In the genomic region with DNA sequence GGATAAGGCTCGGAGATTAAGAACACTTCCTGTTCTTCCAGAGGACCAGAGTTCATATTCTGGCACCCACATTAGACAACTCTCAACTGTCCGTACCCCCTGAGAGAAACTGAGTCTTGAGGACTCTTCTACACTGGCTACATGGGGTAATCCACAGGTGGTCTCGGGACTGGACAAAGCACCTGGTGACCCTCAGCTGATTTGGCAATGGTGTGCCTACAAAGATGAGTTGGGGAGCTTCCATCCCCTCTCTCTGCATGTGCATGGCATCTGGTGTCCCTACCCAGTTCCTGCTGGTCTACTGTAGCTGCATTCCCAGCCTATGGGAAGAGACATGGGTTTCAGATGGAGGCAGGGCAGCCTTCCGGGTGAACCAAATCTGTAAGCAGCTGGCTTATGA, we compare ENCODE assay signal across 15 mouse cellular contexts.
"Had no signal": no experiment of that assay in that cellular context is flagged by ENCODE, and none has a peak within 500 bp of the region (broad histone marks: within the 10 kb centered on the region; RNA-seq: fewer than 3 reads in every experiment).

No protein-coding gene starts in this region.

- H3K4me1 ChIP-seq: embryonic facial prominence, embryonic 12.5 days; embryonic facial prominence, embryonic 13.5 days; embryonic facial prominence, embryonic 15.5 days; forebrain, embryonic 15.5 days had no signal

- H3K36me3 ChIP-seq: embryonic facial prominence, embryonic 10.5 days; embryonic facial prominence, embryonic 12.5 days; embryonic facial prominence, embryonic 13.5 days; embryonic facial prominence, embryonic 15.5 days; forebrain, embryonic 10.5 days; forebrain, embryonic 12.5 days; forebrain, embryonic 15.5 days; heart, embryonic 10.5 days had no signal

- H3K9ac ChIP-seq: embryonic facial prominence, embryonic 12.5 days; embryonic facial prominence, embryonic 13.5 days; embryonic facial prominence, embryonic 15.5 days; forebrain, embryonic 12.5 days; forebrain, embryonic 13.5 days; forebrain, embryonic 15.5 days; forebrain, postnatal 0 days had no signal

- H3K27me3 ChIP-seq: embryonic facial prominence, embryonic 12.5 days; forebrain, embryonic 12.5 days; forebrain, embryonic 13.5 days; forebrain, embryonic 15.5 days had no signal

- H3K9me3 ChIP-seq: embryonic facial prominence, embryonic 10.5 days; embryonic facial prominence, embryonic 12.5 days; embryonic facial prominence, embryonic 13.5 days; embryonic facial prominence, embryonic 15.5 days; forebrain, embryonic 10.5 days; forebrain, embryonic 12.5 days; forebrain, embryonic 13.5 days; forebrain, embryonic 15.5 days; heart, embryonic 10.5 days had no signal

- ATAC-seq: forebrain, embryonic 13.5 days; forebrain, embryonic 14.5 days; forebrain, embryonic 15.5 days; forebrain, embryonic 16.5 days; forebrain, postnatal 0 days had no signal

- H3K4me3 ChIP-seq: embryonic facial prominence, embryonic 10.5 days; embryonic facial prominence, embryonic 12.5 days; embryonic facial prominence, embryonic 13.5 days; embryonic facial prominence, embryonic 15.5 days; erythroblast, embryonic 14.5 days; forebrain, embryonic 10.5 days; forebrain, embryonic 12.5 days; forebrain, embryonic 13.5 days; forebrain, embryonic 15.5 days; gastrocnemius, adult 2 months; heart, adult 2 months; heart, embryonic 10.5 days had no signal

- H3K27ac ChIP-seq: embryonic facial prominence, embryonic 10.5 days; embryonic facial prominence, embryonic 12.5 days; embryonic facial prominence, embryonic 13.5 days; embryonic facial prominence, embryonic 15.5 days; forebrain, embryonic 10.5 days; forebrain, embryonic 12.5 days; forebrain, embryonic 13.5 days; forebrain, embryonic 15.5 days; gastrocnemius, adult 2 months; heart, adult 2 months; heart, embryonic 10.5 days had no signal
